Mouse (Mus musculus): Measurements from ENCODE around the gene Thnsl1.

DNA sequence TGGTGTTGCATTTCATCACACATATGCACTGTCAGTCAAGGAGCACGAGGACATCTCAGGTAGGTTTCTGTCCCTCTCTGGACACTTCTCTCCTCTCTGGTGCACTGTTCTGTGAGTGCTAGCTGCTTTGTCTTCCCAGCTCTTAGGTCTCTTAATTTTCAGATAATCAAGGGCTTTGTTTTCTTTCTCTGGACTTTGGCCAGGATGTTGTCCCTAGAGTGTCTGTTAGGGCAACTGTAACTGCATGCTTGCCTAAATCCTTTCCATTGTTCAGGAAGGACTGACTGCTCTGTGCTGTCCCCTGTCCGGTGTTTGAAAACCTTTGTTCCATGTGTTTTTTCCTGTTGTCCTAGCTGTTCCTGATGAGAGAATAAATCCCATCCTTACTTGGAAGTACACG, 6.5 kb upstream of the Thnsl1 start:
- no peak for TF ChIP-seq ZNF384 (IDR thresholded peaks at IDR 0.05; ENCODE audit: low read depth, low read length)
- TF ChIP-seq ZC3H11A (IDR thresholded peaks at IDR 0.05; ENCODE audit: borderline replicate concordance, low read depth, low read length) = no peak
- TF ChIP-seq HCFC1 (IDR thresholded peaks at IDR 0.05; ENCODE audit: borderline replicate concordance, insufficient read depth, low read length) = no peak
- no peak for TF ChIP-seq CHD2 (IDR thresholded peaks at IDR 0.05; ENCODE audit: low read depth, low read length)

All from ES-E14 (cell line).